Mouse (Mus musculus): ENCODE results near the gene Plau. TPM values are rescaled to one million over a fixed set of nuclear protein-coding genes. Genes with fewer than 3 reads are reported as not detected.

The Plau gene
- polyA plus RNA-seq (2015; fragmentation: Nextera tagmentation; extraction: Ambion mirVana), result 2.0 and 3.5 TPM in 2 replicates

DNA sequence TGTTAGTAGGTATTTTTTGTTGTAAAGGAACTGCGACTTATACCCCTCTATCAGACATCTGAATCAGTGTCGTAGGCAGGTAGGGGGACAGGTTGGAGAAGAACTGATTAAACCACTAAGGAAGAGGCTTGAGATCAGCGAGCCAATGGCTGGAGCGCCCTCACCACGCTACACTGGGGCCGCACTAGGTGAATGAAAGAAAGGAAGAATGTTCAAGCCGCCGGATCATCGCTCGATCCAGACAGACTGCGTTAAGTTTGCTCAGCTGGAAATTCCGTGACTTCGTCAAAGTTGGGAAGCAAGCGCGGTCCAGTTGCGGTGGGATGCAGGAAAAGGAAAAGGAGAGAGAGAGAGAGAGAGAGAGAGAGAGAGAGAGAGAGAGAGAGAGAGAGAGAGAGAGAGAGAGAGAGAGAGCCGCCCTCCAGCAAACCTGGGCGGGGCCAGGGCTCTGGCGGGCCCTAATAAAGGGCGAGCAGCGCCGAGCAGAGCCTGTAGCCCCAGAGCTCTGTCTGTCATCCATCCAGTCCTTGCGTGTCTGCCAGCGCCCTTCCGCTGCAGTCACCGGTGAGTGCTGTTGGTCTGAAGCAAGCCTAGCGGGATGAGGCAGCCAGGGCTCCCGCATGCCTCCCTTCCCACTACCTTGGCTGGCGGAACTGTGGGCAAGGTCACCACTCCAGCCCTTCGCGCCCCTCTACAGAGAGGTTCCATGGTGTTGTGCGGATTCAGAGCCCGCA lies at the start of gene Plau:
Gene Plau (plus strand): TSS at position 490 of the 734 bp plus-strand sequence.

DNA sequence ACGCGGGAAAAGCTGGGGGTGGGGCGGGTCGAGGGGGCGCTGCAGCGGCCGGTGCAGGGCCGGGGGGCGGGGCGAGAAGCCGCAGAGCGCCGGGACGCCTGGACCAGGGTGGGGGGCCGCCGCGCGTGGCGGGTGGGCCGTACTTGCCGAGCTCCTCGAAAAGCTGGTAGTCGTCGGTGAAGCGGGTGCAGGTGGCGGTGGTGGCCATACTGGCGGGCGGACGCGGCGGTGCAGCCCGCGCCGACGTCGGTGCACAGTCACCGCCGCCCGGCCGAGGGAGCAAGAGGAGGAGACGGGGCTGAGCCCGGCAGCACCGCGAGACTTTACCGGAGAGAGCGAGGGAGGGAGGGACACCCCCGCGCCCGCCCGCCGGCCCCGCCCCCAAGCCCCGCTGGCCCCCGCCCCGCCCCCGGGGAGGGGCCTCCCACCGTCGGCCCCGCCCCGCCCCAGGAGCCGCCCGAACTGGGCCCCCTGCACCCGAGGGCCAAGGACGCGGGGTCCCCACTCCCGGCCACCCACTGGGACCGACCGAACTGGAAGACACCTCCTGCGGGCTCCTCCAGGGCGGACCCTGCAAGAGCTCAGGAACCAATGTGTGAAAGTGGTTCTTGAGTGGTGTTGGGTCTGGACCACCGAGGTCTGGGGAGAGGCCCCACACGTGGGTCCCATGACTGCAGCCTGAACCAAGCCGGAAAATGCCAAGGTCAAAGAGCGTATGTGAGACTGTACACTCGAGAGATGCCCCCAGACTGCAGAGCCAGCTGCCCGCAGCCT lies 42.5 kb upstream of the Plau start, which contains the start of gene Camk2g:
Gene Camk2g (minus strand): TSS at position 331 of the 774 bp plus-strand sequence.

Other genes starting within 250 kb of the Plau start
- gene Usp54, start 195.6 kb upstream of the Plau start, polyA plus RNA-seq (2015; fragmentation: Nextera tagmentation; extraction: Ambion mirVana), result 2.5 and 3.9 TPM in 2 replicates
- 1.9 and 5.8 TPM in 2 replicates for gene Myoz1, start 180.1 kb upstream of the Plau start, polyA plus RNA-seq (2015; fragmentation: Nextera tagmentation; extraction: Ambion mirVana)
- gene Synpo2l, start 168.3 kb upstream of the Plau start, polyA plus RNA-seq (2015; fragmentation: Nextera tagmentation; extraction: Ambion mirVana), result 0.38 and 2.0 TPM in 2 replicates
- 30.9 and 45.5 TPM in 2 replicates for gene Sec24c, start 162.4 kb upstream of the Plau start, polyA plus RNA-seq (2015; fragmentation: Nextera tagmentation; extraction: Ambion mirVana)
- gene Fut11, start 141.7 kb upstream of the Plau start, polyA plus RNA-seq (2015; fragmentation: Nextera tagmentation; extraction: Ambion mirVana), result 28.4 and 31.5 TPM in 2 replicates
- gene Chchd1, start 133.7 kb upstream of the Plau start, polyA plus RNA-seq (2015; fragmentation: Nextera tagmentation; extraction: Ambion mirVana), result 344 and 686 TPM in 2 replicates
- 15.8 and 20.1 TPM in 2 replicates for gene Zswim8, start 129.1 kb upstream of the Plau start, polyA plus RNA-seq (2015; fragmentation: Nextera tagmentation; extraction: Ambion mirVana)
- gene Ndst2, start 102.1 kb upstream of the Plau start, polyA plus RNA-seq (2015; fragmentation: Nextera tagmentation; extraction: Ambion mirVana), result 13.2 and 18.0 TPM in 2 replicates
- 52.9 and 69.8 TPM in 2 replicates for gene Camk2g, start 42.6 kb upstream of the Plau start, polyA plus RNA-seq (2015; fragmentation: Nextera tagmentation; extraction: Ambion mirVana)
- 22.7 and 24.6 TPM in 2 replicates for gene Vcl, start 92.7 kb downstream of the Plau start, polyA plus RNA-seq (2015; fragmentation: Nextera tagmentation; extraction: Ambion mirVana)
- 36.8 and 50.7 TPM in 2 replicates for gene Ap3m1, start 215.8 kb downstream of the Plau start, polyA plus RNA-seq (2015; fragmentation: Nextera tagmentation; extraction: Ambion mirVana)
- gene Adk, start 215.9 kb downstream of the Plau start, polyA plus RNA-seq (2015; fragmentation: Nextera tagmentation; extraction: Ambion mirVana), result 237 and 285 TPM in 2 replicates

Data from adrenal gland, postnatal 0 days (tissue).